In genomic region chr16:32163891-32164290, GRCm38 (mm10) we compare ENCODE assay signal across 13 mouse cellular contexts. TPM values are rescaled to one million over a fixed set of nuclear protein-coding genes. Genes with fewer than 3 reads are reported as not detected.
A peak's percentile ranks its signal among the peaks of the same experiment; 100 is the strongest.
DNase-seq lines count a peak whose midpoint lies in the region; ATAC-seq and TF ChIP-seq lines count a peak whose summit lies in the region.
"Had no signal": no experiment of that assay in that cellular context is flagged by ENCODE, and none has a peak within 500 bp of the region (broad histone marks: within the 10 kb centered on the region; RNA-seq: fewer than 3 reads in every experiment).

No protein-coding gene starts in this region.

- H3K4me3 ChIP-seq in hindbrain, embryonic 13.5 days, result no peak overlapping the region
- no peak overlapping the region for H3K4me3 ChIP-seq in hindbrain, postnatal 0 days (ENCODE audit: low read length)
- peak overlapping the region; percentile 99 for H3K4me3 ChIP-seq in megakaryocyte, embryonic 14.5 days (replicated peaks)
- peak overlapping the region; percentile 4; the same call in 1 of the 2 replicates for H3K4me3 ChIP-seq in small intestine, adult 2 months (ENCODE audit: low read depth, low read length)
- H3K4me3 ChIP-seq: neural tube, embryonic 12.5 days had no signal

- no peak for TF ChIP-seq POLR2A in small intestine, adult 2 months (IDR thresholded peaks at IDR 0.05; ENCODE audit: low read depth, low read length)

- H3K4me2 ChIP-seq in hindbrain, embryonic 13.5 days, result 0 out of 2 replicates have a peak overlapping the region, but pooled peaks have one; percentile 10
- H3K4me2 ChIP-seq in hindbrain, postnatal 0 days (ENCODE audit: low read depth, low read length), result no peak overlapping the region; the same call in 1 of the 2 replicates

- H3K4me1 ChIP-seq in hindbrain, embryonic 13.5 days (replicated peaks), result peaks cover 10% of the 10 kb centered on the region
- H3K4me1 ChIP-seq in hindbrain, postnatal 0 days (ENCODE audit: insufficient read depth, low read length), result peaks cover 7% of the 10 kb centered on the region
- peaks cover 70% of the 10 kb centered on the region for H3K4me1 ChIP-seq in megakaryocyte, embryonic 14.5 days
- peaks cover 6% of the 10 kb centered on the region; the same call in 1 of the 2 replicates for H3K4me1 ChIP-seq in small intestine, adult 2 months (ENCODE audit: control insufficient read depth, insufficient read depth, insufficient read length, low read length)

- peaks cover 20% of the 10 kb centered on the region for H3K27me3 ChIP-seq in hindbrain, embryonic 13.5 days
- H3K27me3 ChIP-seq in hindbrain, postnatal 0 days (ENCODE audit: insufficient read depth, low read length), result no peaks in the 10 kb centered on the region
- H3K27me3 ChIP-seq in megakaryocyte, embryonic 14.5 days (replicated peaks), result no peaks in the 10 kb centered on the region
- H3K27me3 ChIP-seq in small intestine, adult 2 months (ENCODE audit: control insufficient read depth, insufficient read depth, low read length), result no peaks in the 10 kb centered on the region

- no peak for TF ChIP-seq CTCF in hindbrain, postnatal 0 days (IDR thresholded peaks at IDR 0.05; ENCODE audit: low read depth)
- TF ChIP-seq CTCF in small intestine, adult 2 months (IDR thresholded peaks at IDR 0.05; ENCODE audit: extremely low read depth, insufficient read length, insufficient replicate concordance, low read depth, low read length), result no peak

- H3K27ac ChIP-seq in hindbrain, embryonic 13.5 days, result no peak overlapping the region
- H3K27ac ChIP-seq in hindbrain, postnatal 0 days, result no peak overlapping the region
- no peak overlapping the region for H3K27ac ChIP-seq in small intestine, adult 2 months (ENCODE audit: insufficient read depth, low read depth, low read length)
- H3K27ac ChIP-seq: midbrain, embryonic 10.5 days; neural tube, embryonic 12.5 days had no signal

- ATAC-seq in hindbrain, embryonic 13.5 days (ENCODE audit: low FRiP score), result no peak
- ATAC-seq in hindbrain, postnatal 0 days, result no peak
- ATAC-seq in megakaryocyte, adult 5-6 weeks (ENCODE audit: poor library complexity, severe bottlenecking), result no peak

- H3K9ac ChIP-seq in hindbrain, embryonic 13.5 days, result no peak overlapping the region
- no peak overlapping the region for H3K9ac ChIP-seq in hindbrain, postnatal 0 days (replicated peaks; ENCODE audit: low read length)
- H3K9ac ChIP-seq: neural tube, embryonic 12.5 days had no signal

- H3K9me3 ChIP-seq in hindbrain, embryonic 13.5 days, result no peaks in the 10 kb centered on the region
- no peaks in the 10 kb centered on the region for H3K9me3 ChIP-seq in hindbrain, postnatal 0 days (ENCODE audit: low read length)
- H3K9me3 ChIP-seq in megakaryocyte, embryonic 14.5 days, result peaks cover 3% of the 10 kb centered on the region; the same call in 1 of the 2 replicates
- H3K9me3 ChIP-seq: midbrain, embryonic 10.5 days; neural tube, embryonic 12.5 days had no signal

- no peaks in the 10 kb centered on the region for H3K36me3 ChIP-seq in hindbrain, embryonic 13.5 days
- no peaks in the 10 kb centered on the region for H3K36me3 ChIP-seq in hindbrain, postnatal 0 days (ENCODE audit: insufficient read depth, low read length)
- H3K36me3 ChIP-seq in megakaryocyte, embryonic 14.5 days (replicated peaks; ENCODE audit: low read length), result peaks cover 45% of the 10 kb centered on the region
- no peaks in the 10 kb centered on the region for H3K36me3 ChIP-seq in small intestine, adult 2 months (ENCODE audit: control insufficient read depth, insufficient read depth, low read length)
- H3K36me3 ChIP-seq: midbrain, embryonic 10.5 days; neural tube, embryonic 12.5 days had no signal

- no peak for DNase-seq in hindbrain, postnatal 0 days (ENCODE audit: low spot score)
- DNase-seq in induced T-regulatory cell, adult 2 months (ENCODE audit: low read depth), result peak; percentile 52
- DNase-seq in adrenal gland, postnatal 10 days, result no peak
- no peak for DNase-seq in cerebellum, postnatal 10 days

- WGBS in hindbrain, embryonic 13.5 days, result 88% methylated on average over 5 of the region's 5 CpGs
- WGBS in hindbrain, postnatal 0 days, result 83% methylated on average over 5 of the region's 5 CpGs
- WGBS in small intestine, adult 2 months, result 67% methylated on average over 5 of the region's 5 CpGs

RNA-seq across cellular contexts. Expression of gene Nrros, which starts 1.5 kb away (rescaled TPM):
- polyA plus RNA-seq in hindbrain, embryonic 13.5 days (2015; fragmentation: Nextera tagmentation; extraction: Ambion mirVana), result 7.3 and 8.8 TPM in 2 replicates
- 8.7 and 17.3 TPM in 2 replicates for total RNA-seq in hindbrain, postnatal 0 days (2014; rRNA removed)
- 5.4 and 6.7 TPM in 2 replicates for polyA plus RNA-seq in hindbrain, postnatal 0 days (2015; fragmentation: Nextera tagmentation; extraction: Ambion mirVana)
- 75.8 and 110 TPM in 2 replicates for polyA plus RNA-seq in megakaryocyte, embryonic 14.5 days (2012; ENCODE audit: insufficient read depth, low replicate concordance)
- total RNA-seq in megakaryocyte, adult 5-6 weeks (2015), result 194 and 211 TPM in 2 replicates
- total RNA-seq in megakaryocyte, adult 5-6 weeks (2017), result 134 and 165 TPM in 2 replicates
- polyA plus RNA-seq in small intestine, adult 2 months (2012; rRNA removed), result 5.3 and 6.7 TPM in 2 replicates
- 10 to 100 TPM; 11.0 to 16.4 TPM for total RNA-seq in adrenal gland, postnatal 10 days (2021)

RNA-seq across cellular contexts. Expression of gene Bex6, which starts 15.7 kb away (rescaled TPM):
- polyA plus RNA-seq in hindbrain, embryonic 13.5 days (2015; fragmentation: Nextera tagmentation; extraction: Ambion mirVana), result not detected in 2 replicates
- not detected in 2 replicates for total RNA-seq in hindbrain, postnatal 0 days (2014; rRNA removed)
- polyA plus RNA-seq in hindbrain, postnatal 0 days (2015; fragmentation: Nextera tagmentation; extraction: Ambion mirVana), result not detected in 2 replicates
- 1.3 TPM in 1 of 2 replicates, not detected in the other for polyA plus RNA-seq in megakaryocyte, embryonic 14.5 days (2012; ENCODE audit: insufficient read depth, low replicate concordance)
- 57.1 and 61.1 TPM in 2 replicates for total RNA-seq in megakaryocyte, adult 5-6 weeks (2015)
- total RNA-seq in megakaryocyte, adult 5-6 weeks (2017), result 45.7 and 49.7 TPM in 2 replicates
- polyA plus RNA-seq in small intestine, adult 2 months (2012; rRNA removed), result not detected in 2 replicates
- not detected for total RNA-seq in adrenal gland, postnatal 10 days (2021)
- total RNA-seq: gastrocnemius, postnatal 4 days; layer of hippocampus, postnatal 25 days had no signal
- polyA plus RNA-seq: activated CD4-positive, CD25-positive, alpha-beta regulatory T cell, adult 4 months; midbrain, embryonic 10.5 days; neural tube, embryonic 12.5 days had no signal

Comparison
In these comparisons a context has a peak if more than half of its experiments do, and no peak if none do; other contexts are left out.
1. H3K4me3 ChIP-seq: peak in megakaryocyte, embryonic 14.5 days (single experiment) and small intestine, adult 2 months (single experiment); none in hindbrain, embryonic 13.5 days (single experiment) and hindbrain, postnatal 0 days (single experiment).